Mouse (Mus musculus): ENCODE measurements at regions not wholly inside any gene's neighbourhood (a gene's known extent, or its start where the extent isn't known, plus 50 kb on each side); places are given as distances from the start of the nearest gene placed in this dataset.

DNA sequence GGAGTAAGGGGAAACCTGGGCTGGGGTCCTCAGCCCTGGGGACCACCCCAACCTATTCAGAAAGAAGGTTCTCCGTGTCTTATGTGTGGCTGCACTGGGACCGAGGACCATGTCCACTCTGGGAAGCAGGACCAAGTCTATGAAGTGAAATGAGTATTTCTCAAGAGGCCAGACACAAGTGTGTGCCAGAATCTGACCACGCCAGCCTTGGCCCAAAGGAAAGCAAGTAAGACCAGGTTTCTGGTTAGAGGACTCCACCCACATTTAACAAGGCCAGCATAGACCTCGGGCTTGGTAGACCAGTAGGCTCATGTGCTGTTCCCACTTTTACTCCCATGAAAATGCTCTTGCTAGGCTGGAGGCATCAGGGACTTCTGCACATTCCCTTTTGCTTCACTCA lies 327.1 kb downstream of the Sox9 start:
- intact Hi-C loops (cut with DNase I): no loop called here

DNA sequence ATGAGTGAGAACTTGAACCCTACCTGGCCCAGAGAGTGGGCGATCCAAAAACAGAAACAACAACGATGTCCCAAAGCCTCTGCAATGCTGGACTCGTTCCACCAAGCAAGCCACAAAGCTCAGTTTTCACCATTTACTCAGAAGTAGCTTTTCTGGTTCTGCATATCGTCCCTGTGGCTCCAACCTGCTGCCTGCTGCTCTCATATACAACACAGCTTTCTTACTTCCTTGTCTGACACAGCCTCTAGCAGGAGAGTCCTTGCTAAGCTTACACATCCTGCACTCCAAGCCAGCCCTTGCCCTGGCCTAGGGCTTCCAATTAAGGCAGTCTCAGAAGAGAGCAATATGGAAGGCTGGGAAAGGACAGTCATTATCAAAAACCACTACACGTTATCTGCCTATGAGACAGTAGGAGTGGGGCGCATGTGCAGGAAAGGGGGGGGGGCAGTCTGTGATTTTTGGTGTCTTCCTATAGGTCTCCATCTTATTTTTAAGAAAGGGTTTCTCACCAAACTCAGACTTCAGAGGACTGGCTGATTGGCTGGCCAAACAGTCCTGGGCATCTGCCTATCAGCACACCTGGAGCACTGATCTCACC lies 331.3 kb downstream of the Sox9 start:
- intact Hi-C loops (cut with DNase I): no loop called here
- DNase-seq (ENCODE audit: low spot score in 2 of 2): no peak

More for the DNA sequence above, 327.1 kb downstream of the Sox9 start:
- no peak for DNase-seq (ENCODE audit: low spot score in 2 of 2)

DNA sequence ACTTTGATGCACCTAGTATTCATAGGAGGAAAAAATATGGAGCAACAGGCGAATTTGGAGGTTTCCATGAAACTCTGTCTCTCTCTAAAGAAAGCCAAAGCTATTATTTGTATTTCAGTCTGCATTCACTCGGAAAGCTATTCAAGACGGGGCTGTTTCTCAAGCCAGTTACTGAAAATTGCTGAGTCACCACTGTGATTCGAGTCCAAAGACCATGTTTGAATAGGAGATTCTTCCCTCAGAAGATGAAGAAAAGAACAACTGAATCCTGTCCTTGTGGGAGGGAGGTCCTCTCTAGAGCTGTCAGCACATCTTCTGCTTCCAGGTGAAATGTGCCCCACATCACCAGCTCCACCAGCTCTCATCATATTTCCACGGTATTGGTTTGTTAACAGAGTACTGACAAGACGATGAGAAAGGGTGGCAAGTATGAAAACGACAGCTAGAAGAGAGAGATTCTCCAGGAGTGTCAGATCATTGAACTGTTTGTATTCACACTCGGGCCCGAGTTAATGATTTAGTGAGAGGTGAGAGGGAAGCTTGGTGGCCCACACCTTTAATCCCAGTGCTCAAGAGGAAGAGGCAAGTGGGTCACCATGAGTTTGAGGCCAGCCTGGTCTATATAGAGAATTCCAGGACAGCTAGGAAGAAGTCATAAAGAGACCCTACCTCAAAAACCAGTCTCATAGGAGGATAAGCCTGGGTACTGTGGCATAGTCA lies 335.3 kb downstream of the Sox9 start:
- intact Hi-C loops (cut with DNase I): no loop called here
- no peak for DNase-seq (ENCODE audit: low spot score in 2 of 2)

DNA sequence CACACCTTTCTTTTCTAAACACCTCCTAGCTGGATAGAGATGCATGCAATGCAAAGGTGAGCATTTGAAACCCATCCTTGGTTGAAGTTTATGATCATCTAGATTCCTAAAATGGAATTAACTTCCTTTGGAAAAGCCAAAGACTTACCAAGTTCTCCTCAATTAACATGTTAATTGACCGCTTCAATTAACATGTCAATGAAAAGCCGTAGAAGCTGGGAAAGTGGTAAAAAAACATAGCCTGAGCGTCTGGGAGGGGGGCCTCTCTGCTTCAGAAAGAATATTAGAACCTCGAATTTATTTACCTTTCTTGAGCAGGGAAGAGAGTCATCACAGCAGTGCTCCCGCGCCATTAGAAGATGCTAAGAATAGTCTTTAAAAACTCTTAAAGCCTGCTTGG lies 338.5 kb downstream of the Sox9 start:
- intact Hi-C loops (cut with DNase I): no loop called here
- DNase-seq (ENCODE audit: low spot score in 2 of 2): no peak

DNA sequence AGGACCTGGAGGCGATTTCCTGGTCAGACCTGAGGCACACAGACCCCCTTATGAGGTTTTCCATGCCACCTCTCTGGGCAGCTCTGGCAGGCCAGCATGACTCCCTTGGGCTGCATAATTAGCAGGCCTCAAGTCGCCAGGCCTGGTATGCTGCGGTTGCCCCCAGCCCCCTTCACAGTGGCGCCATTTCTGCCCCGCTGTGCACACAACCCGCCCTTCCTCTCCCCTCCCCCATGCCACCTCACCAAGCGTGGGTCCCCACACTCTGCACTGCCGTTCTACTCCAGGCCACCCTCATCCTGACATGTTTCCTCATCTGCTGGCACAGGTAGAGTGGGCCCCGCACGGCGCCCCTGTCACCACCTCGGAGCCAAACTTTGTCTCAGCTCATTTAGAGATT lies 339.3 kb downstream of the Sox9 start:
- intact Hi-C loops (cut with DNase I): no loop called here
- no peak for DNase-seq (ENCODE audit: low spot score in 2 of 2)

DNA sequence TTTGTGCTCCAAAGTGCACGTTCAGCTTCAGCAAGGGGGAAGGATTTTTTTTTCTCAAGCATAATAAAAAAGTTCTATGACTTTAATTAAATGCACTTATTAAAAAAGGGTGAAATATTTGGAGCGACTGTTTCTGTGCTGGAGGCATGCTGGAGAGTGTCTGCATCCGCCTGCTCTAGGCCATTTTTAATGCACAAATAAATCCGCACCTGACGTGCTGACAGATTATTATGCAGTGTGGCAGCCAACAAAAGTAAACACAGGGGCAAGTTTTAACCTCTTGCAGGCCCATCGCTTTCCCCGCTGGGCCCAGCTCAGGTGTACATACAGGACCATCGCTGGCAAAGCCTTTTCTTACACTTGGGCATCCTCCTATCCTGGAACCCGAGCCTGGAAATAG lies 340.1 kb downstream of the Sox9 start:
- intact Hi-C loops (cut with DNase I): no loop called here
- DNase-seq (ENCODE audit: low spot score in 2 of 2): no peak

DNA sequence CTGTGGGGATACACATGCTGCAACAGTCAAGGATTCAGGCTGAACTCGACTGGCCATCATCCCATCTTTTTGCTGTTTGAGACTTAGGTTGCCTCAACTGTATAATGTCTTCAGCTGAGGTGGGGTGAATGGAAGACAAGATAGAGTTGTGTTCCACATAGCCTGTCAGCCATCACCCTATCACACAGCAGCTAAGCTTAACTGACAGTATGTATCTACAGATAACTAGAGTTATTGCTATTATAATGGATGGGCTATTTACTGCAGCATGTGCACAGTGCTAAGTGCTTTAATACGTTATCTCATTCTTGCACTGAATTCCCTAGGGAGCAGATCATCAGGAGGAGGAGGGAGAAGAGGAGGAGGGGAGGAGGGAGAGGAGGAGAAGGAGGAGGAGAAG lies 340.9 kb downstream of the Sox9 start:
- intact Hi-C loops (cut with DNase I): no loop called here
- DNase-seq (ENCODE audit: low spot score in 2 of 2): no peak

DNA sequence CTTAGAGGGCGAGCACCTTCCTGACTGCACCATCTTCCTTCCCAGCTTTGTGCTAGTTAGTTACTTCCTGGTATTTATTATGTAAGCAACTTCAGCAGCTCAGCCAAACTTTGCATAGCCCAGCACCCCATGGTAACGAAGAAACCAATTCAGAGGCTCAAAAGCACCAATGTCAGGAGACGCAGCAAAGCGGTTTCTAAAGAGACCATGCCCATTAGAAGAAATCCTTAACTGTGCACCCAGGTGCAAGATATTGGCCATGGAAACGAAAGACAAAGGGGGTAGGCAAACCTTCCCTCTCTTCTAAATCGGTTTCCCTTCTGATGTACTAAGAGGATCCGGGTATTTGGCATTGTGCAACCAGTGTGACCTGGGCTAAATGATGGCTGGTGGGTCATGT lies 343.8 kb downstream of the Sox9 start:
- intact Hi-C loops (cut with DNase I): no loop called here
- no peak for DNase-seq (ENCODE audit: low spot score in 2 of 2)

DNA sequence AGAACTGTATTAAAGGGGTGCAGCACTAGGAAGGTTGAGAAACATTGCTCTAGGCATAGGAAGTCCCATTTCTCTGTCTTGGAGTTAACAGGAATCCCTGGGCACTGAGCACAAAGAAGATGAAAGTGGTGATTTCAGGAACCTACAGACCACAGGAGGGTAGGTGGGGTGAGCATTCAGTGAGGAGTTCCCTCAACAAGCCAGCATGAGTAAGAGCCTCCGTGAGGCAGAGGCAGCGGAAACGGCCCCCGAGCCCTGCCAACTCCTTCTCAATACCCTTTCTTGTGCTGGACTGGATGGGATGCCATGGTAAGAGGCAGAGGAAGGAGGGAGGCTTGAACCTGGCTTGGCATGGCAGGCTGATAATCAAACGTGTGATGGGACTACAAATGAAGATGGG lies 347.2 kb downstream of the Sox9 start:
- intact Hi-C loops (cut with DNase I): no loop called here
- DNase-seq (ENCODE audit: low spot score in 2 of 2): no peak

DNA sequence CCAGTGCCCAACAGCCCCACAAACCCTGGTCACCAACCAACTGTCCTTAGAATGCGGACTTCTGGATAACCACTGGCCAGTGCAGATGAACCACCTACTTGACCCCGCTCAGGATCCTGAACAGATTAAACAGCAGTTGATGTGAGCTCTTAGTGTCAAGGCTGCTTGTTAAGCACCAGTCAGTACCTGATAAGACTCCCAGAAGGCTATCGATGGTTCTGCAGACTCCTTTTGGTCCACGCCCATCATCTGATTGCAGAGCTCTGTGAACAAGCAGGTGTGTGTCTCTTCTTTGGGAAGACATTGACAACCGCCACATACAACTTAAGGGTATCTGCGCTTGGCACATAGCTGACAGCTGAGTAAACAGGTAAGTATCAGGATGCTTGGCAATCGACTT lies 348.0 kb downstream of the Sox9 start:
- intact Hi-C loops (cut with DNase I): loop anchor here (10.0 kb wide), 1 partner anchor 345 kb away; the partner anchor contains the start of gene Sox9
- DNase-seq (ENCODE audit: low spot score in 2 of 2): no peak

DNA sequence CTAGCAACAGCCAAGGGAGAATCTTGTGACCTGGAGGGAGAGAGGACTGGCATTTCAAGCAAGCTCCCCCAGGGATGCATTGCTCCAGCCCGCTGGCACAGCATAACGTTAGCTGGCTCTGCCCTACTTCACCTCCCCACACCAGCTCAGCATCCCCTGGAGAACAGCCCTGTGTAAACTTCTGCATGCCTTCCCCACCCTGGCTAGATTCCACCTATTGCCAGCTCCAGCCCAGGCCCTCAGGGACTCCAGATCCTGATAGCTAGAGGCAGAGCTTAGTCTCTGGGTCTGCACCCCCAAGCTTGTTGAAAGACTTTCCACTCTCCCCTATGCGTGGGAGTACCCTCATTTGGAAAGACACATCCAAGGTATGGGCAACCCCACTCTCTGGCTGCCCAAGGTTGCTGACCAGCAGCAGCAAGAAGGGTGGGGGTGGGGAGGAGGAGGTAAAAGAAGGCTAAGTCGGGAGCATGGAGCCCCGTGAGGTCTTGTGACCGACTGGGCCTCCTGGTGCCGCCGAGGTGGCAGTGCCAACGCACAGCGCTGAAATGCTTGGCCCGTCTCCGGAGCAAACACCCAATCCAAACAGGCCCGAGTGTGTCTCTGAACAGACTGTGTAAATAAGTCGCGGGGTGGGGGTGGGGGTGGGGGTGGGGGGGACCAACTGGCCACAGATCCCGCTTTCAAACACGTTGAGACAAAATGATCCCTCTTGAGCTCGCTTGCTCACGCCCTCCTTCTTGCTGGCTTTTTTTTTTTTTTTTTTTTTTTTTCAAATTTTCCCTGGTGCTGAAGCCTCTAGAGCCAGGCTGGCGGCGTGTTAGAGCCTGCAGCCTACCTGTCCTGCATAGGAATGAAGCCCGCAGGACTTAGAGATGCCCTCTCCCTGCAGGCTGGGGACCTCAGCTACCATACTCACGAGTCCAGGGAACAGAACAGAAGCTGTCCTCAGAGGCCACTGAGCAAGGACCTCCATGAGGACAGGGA lies 350.3 kb downstream of the Sox9 start:
- no peak for DNase-seq (ENCODE audit: low spot score in 2 of 2)
- intact Hi-C loops (cut with DNase I): loop anchor here (10.0 kb wide), 1 partner anchor 348 kb away; the partner anchor contains the start of gene Sox9

DNA sequence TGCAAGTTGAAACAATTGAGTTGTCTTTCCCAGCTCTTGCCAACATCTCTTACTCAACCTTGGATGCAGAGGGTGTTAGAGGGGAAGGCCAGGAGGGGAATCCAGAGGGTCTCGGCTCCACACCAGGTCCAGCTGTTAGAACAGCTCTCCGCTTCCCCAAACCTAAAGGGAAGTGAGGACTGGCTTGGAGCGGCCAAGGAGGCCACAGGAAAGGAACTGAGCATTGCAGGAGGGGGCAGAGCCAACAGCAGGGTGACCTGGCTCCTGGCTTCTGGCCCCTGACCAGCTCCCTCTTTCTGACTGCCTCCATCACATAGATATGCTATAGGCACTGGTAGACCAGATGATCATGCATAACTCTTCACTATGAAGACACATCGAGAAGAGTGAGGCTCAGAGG lies 351.4 kb downstream of the Sox9 start:
- intact Hi-C loops (cut with DNase I): loop anchor here (10.0 kb wide), 1 partner anchor 349 kb away; the partner anchor contains the start of gene Sox9
- DNase-seq (ENCODE audit: low spot score in 2 of 2): no peak

DNA sequence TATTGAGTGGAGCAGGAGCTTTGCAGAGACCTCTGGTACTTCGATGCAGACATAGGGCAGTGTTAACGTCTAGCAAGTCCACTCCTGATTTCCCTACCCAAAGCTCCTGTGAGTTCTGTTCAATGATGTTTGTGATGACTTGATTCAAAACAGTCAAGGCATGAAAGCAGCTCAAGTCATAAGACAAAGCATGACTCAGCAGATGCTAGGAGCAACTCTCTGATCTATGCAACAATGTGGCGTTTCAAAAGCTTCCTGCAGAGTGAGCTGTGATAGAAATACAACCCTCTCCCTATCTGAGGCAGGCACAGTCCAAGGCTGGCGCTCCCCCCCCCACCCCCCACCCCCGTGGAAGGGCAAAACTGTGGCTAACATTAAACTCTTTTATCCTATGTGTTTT lies 353.2 kb downstream of the Sox9 start:
- no peak for DNase-seq (ENCODE audit: low spot score in 2 of 2)
- intact Hi-C loops (cut with DNase I): loop anchor here (10.0 kb wide), 1 partner anchor 350 kb away; the partner anchor contains the start of gene Sox9

DNA sequence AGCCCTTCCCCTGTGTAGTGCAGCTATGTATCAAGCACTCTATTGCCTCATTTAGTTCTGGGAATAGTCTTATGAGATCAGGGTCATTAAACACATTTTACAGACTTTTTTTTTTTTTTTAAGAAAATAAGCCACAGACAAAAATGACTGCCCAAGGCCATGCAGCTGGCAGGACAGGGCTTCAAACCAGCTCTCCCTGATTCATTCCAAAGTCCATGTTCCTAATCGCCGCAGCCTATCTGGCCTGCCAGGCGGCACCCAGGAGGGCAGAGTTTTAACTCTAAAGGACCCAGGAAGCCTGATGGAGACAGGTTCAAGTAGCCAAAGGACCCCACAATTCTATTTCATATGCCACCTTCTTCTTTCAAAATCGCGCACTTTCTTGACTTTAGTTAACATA lies 356.4 kb downstream of the Sox9 start:
- DNase-seq (ENCODE audit: low spot score in 2 of 2): no peak
- intact Hi-C loops (cut with DNase I): loop anchor here (10.0 kb wide), 1 partner anchor 354 kb away; the partner anchor contains the start of gene Sox9

DNA sequence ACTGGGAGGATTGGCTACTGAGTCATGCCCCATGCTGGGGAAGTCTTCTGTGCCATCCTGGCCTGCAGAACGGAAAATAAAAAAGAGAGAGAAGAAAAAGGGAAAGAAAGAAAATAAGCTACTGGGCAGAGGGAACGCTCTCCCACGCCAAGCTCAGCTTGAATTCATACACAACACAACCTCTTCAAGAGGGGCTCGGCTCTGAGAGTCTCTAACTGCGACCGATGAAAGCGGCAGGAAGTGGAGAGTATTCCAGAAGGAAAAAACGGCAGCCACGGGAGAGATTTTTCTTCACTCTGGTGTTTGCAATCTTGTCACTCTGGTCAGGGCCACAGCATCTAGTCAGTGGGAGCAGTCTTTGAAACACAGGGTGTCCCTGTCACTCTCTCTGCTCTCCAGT lies 358.6 kb downstream of the Sox9 start:
- intact Hi-C loops (cut with DNase I): loop anchor here (5.0 kb wide), 1 partner anchor 93 kb away; no protein-coding TSS in a partner anchor

DNA sequence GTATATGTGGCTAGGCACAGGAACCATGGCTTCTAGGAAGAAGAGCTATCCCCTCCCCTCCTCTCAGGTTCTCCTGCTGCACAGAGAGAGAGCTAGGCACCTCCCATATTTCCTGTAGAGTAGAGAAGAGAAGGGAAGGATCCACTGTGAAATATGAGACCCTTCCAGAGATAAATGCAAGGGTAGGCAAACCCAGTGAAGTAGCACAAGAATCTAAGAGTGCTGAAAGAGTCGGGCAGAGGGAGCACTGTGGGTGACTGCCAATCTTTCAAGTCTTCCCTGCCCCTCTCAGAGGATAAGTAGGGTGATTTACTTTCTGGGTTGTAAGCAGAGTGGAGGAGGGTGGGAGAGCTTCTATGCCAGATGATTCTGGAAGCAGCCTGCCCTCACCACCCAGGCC lies 360.8 kb downstream of the Sox9 start:
- intact Hi-C loops (cut with DNase I): loop anchor here (5.0 kb wide), 1 partner anchor 96 kb away; no protein-coding TSS in a partner anchor
- DNase-seq (ENCODE audit: low spot score in 2 of 2): no peak

More for the DNA sequence above, 358.6 kb downstream of the Sox9 start:
- DNase-seq (ENCODE audit: low spot score in 2 of 2): no peak

DNA sequence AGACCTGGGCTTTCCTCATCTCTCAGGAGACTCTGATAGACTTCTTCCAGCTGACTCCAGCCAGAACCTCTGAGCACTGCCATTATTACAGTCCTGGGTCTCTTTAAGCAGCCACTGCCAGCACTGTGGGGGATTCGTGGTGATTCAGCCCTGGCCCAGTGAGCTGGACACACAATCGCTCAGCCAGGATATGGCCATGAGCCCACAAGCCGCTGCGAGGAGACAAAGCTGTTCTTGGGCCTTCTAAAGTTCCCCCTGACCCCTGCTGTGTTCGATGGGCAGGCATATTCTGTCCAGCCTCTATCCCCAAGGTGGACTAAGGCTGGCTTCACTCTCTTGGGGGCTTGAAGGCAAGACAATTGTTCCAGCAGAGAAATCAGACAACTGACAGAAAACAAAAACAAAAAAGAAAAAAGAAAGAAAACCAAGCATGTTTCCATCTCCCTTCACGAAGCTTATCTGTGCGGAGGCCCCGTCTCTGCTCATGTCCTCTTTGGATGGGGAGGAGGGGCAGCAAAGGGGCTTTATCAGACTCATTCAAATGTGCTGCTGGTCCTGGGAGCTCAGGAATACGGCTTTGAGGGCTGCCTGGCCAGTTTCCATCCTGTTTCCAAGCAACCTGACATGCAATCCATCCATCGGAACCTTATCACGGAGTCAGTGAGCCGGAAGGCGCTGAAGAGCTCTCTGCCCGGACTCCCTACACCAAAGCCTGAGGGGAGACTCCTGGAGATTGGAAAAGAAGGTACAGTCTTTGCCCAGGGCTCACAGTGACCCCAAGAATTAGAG lies 362.0 kb downstream of the Sox9 start:
- DNase-seq (ENCODE audit: low spot score in 2 of 2): peak; percentile 30 to 35
- intact Hi-C loops (cut with DNase I): loop anchor here (5.0 kb wide), 1 partner anchor 97 kb away; no protein-coding TSS in a partner anchor

DNA sequence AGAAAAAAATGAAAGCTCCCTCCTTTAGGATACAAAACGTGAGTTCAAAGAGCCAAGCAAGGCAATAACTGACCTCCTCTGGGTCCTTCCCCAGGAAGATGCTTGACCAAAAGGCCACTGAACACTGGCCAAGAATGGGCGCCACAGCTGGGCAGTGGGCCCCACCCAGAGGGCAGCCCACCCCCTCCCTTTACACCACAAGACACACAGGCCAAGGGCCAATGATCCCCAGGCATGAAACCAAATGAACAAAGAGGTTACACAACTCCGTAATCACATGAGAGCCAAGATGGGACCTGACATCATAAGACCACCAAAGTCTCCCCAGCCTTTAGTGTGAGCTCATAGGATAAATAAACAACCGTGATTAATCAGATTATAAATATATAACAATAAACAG lies 363.7 kb downstream of the Sox9 start:
- no peak for DNase-seq (ENCODE audit: low spot score in 2 of 2)

DNA sequence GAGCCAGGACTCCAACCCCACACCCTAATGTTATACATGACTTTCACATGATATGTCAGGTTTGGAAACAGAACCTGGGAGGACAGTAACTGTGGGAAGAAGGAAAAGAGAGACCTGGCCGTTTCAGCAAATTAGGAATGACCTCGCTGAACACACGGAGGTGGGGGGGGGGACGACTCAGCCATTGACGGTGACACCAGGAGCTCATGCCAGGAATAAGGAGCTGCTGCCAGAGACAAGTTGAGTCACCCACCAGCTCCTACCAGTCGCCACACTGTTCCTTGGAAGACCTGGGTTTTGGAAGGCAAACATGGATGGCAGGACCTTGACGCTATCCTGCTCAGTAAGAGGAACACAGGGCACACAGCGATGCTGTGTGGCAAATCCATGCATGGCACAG lies 364.7 kb downstream of the Sox9 start:
- intact Hi-C loops (cut with DNase I): no loop called here
- no peak for DNase-seq (ENCODE audit: low spot score in 2 of 2)

More for the DNA sequence above, 363.7 kb downstream of the Sox9 start:
- intact Hi-C loops (cut with DNase I): no loop called here

Data from left cerebral cortex, postnatal 36 days (tissue).